Mouse (Mus musculus): Measurements from ENCODE around the gene Galm. TPM values are rescaled to one million over a fixed set of nuclear protein-coding genes. Genes with fewer than 3 reads are reported as not detected.

Gene Galm
- polyA plus RNA-seq, 1 experiment, result 2.4 TPM

GRCm38 (mm10) chr17:80148995-80149388, 21.7 kb downstream of the Galm start:
- Histone ChIP-seq H3K27ac (ENCODE audit: insufficient read depth, low read length) (no peak overlapping the region), H3K27me3 (ENCODE audit: control insufficient read depth, insufficient read depth, low read length) (no peaks in the 10 kb centered on the region), H3K4me3 (ENCODE audit: extremely low read depth, insufficient read depth, insufficient read length) (no peak overlapping the region), H3K36me3 (ENCODE audit: control insufficient read depth, insufficient read depth, low read length) (no peaks in the 10 kb centered on the region), H3K4me1 (ENCODE audit: control insufficient read depth, insufficient read depth, insufficient read length) (no peaks in the 10 kb centered on the region)
- TF ChIP-seq CTCF (IDR thresholded peaks at IDR 0.05; ENCODE audit: extremely low read depth, insufficient read depth, insufficient read length, insufficient replicate concordance), result no peak
- no peak for TF ChIP-seq POLR2A (IDR thresholded peaks at IDR 0.05; ENCODE audit: low read depth, low read length)
- DNase-seq (ENCODE audit: low read depth in 1 of 2, low spot score in 2 of 2), result no peak
- 85% methylated on average over 6 of the region's 6 CpGs for WGBS

GRCm38 (mm10) chr17:80151353-80151752, 24.1 kb downstream of the Galm start:
- Histone ChIP-seq H3K36me3 (ENCODE audit: control insufficient read depth, insufficient read depth, low read length) (no peaks in the 10 kb centered on the region), H3K27me3 (ENCODE audit: control insufficient read depth, insufficient read depth, low read length) (no peaks in the 10 kb centered on the region), H3K27ac (ENCODE audit: insufficient read depth, low read length) (no peak overlapping the region), H3K4me1 (ENCODE audit: control insufficient read depth, insufficient read depth, insufficient read length) (no peaks in the 10 kb centered on the region), H3K4me3 (ENCODE audit: extremely low read depth, insufficient read depth, insufficient read length) (no peak overlapping the region)
- DNase-seq (ENCODE audit: low read depth in 1 of 2, low spot score in 2 of 2), result no peak
- TF ChIP-seq CTCF (IDR thresholded peaks at IDR 0.05; ENCODE audit: extremely low read depth, insufficient read depth, insufficient read length, insufficient replicate concordance), result no peak
- TF ChIP-seq POLR2A (IDR thresholded peaks at IDR 0.05; ENCODE audit: low read depth, low read length), result no peak
- WGBS, result 90% methylated on average over 5 of the region's 5 CpGs

- no peaks in the 10 kb centered on the region for H3K27me3 ChIP-seq (ENCODE audit: control insufficient read depth, insufficient read depth, low read length)
- no peak overlapping the region for H3K27ac ChIP-seq (ENCODE audit: insufficient read depth, low read length)
- H3K4me1 ChIP-seq (ENCODE audit: control insufficient read depth, insufficient read depth, insufficient read length), result no peaks in the 10 kb centered on the region
- H3K4me3 ChIP-seq (ENCODE audit: extremely low read depth, insufficient read depth, insufficient read length), result no peak overlapping the region
- no peak for DNase-seq (ENCODE audit: low read depth in 1 of 2, low spot score in 2 of 2)
- no peaks in the 10 kb centered on the region for H3K36me3 ChIP-seq (ENCODE audit: control insufficient read depth, insufficient read depth, low read length)
- 80% methylated on average over 12 of the region's 12 CpGs for WGBS
- TF ChIP-seq POLR2A (IDR thresholded peaks at IDR 0.05; ENCODE audit: low read depth, low read length), result no peak
- no peak for TF ChIP-seq CTCF (IDR thresholded peaks at IDR 0.05; ENCODE audit: extremely low read depth, insufficient read depth, insufficient read length, insufficient replicate concordance)
Measured at GRCm38 (mm10) chr17:80152767-80153630, 25.7 kb downstream of the Galm start.

- H3K27ac ChIP-seq (ENCODE audit: insufficient read depth, low read length), result no peak overlapping the region
- WGBS, result 85% methylated on average over 2 of the region's 2 CpGs
- H3K4me1 ChIP-seq (ENCODE audit: control insufficient read depth, insufficient read depth, insufficient read length), result no peaks in the 10 kb centered on the region
- TF ChIP-seq POLR2A (IDR thresholded peaks at IDR 0.05; ENCODE audit: low read depth, low read length) (no peak), CTCF (IDR thresholded peaks at IDR 0.05; ENCODE audit: extremely low read depth, insufficient read depth, insufficient read length, insufficient replicate concordance) (no peak)
- no peaks in the 10 kb centered on the region for H3K27me3 ChIP-seq (ENCODE audit: control insufficient read depth, insufficient read depth, low read length)
- H3K4me3 ChIP-seq (ENCODE audit: extremely low read depth, insufficient read depth, insufficient read length), result no peak overlapping the region
- no peaks in the 10 kb centered on the region for H3K36me3 ChIP-seq (ENCODE audit: control insufficient read depth, insufficient read depth, low read length)
- DNase-seq (ENCODE audit: low read depth in 1 of 2, low spot score in 2 of 2), result no peak
Measured at GRCm38 (mm10) chr17:80153631-80154030, 26.4 kb downstream of the Galm start.

GRCm38 (mm10) chr17:80156905-80157304, 29.6 kb downstream of the Galm start:
- Histone ChIP-seq H3K27me3 (ENCODE audit: control insufficient read depth, insufficient read depth, low read length) (no peaks in the 10 kb centered on the region), H3K4me3 (ENCODE audit: extremely low read depth, insufficient read depth, insufficient read length) (no peak overlapping the region), H3K36me3 (ENCODE audit: control insufficient read depth, insufficient read depth, low read length) (no peaks in the 10 kb centered on the region), H3K27ac (ENCODE audit: insufficient read depth, low read length) (no peak overlapping the region), H3K4me1 (ENCODE audit: control insufficient read depth, insufficient read depth, insufficient read length) (no peaks in the 10 kb centered on the region)
- 82% methylated on average over 8 of the region's 8 CpGs for WGBS
- TF ChIP-seq CTCF (IDR thresholded peaks at IDR 0.05; ENCODE audit: extremely low read depth, insufficient read depth, insufficient read length, insufficient replicate concordance) (no peak), POLR2A (IDR thresholded peaks at IDR 0.05; ENCODE audit: low read depth, low read length) (no peak)
- no peak for DNase-seq (ENCODE audit: low read depth in 1 of 2, low spot score in 2 of 2)

- Histone ChIP-seq H3K4me3 (ENCODE audit: extremely low read depth, insufficient read depth, insufficient read length) (no peak overlapping the region), H3K4me1 (ENCODE audit: control insufficient read depth, insufficient read depth, insufficient read length) (no peaks in the 10 kb centered on the region), H3K36me3 (ENCODE audit: control insufficient read depth, insufficient read depth, low read length) (no peaks in the 10 kb centered on the region), H3K27ac (ENCODE audit: insufficient read depth, low read length) (no peak overlapping the region), H3K27me3 (ENCODE audit: control insufficient read depth, insufficient read depth, low read length) (no peaks in the 10 kb centered on the region)
- TF ChIP-seq POLR2A (IDR thresholded peaks at IDR 0.05; ENCODE audit: low read depth, low read length), result no peak
- no peak for TF ChIP-seq CTCF (IDR thresholded peaks at IDR 0.05; ENCODE audit: extremely low read depth, insufficient read depth, insufficient read length, insufficient replicate concordance)
- DNase-seq (ENCODE audit: low read depth in 1 of 2, low spot score in 2 of 2), result no peak
- WGBS, result 76% methylated on average over 6 of the region's 6 CpGs
Measured at GRCm38 (mm10) chr17:80157489-80157888, 30.2 kb downstream of the Galm start.

- Histone ChIP-seq H3K27me3 (ENCODE audit: control insufficient read depth, insufficient read depth, low read length) (no peaks in the 10 kb centered on the region), H3K27ac (ENCODE audit: insufficient read depth, low read length) (no peak overlapping the region), H3K36me3 (ENCODE audit: control insufficient read depth, insufficient read depth, low read length) (no peaks in the 10 kb centered on the region), H3K4me3 (ENCODE audit: extremely low read depth, insufficient read depth, insufficient read length) (no peak overlapping the region), H3K4me1 (ENCODE audit: control insufficient read depth, insufficient read depth, insufficient read length) (no peaks in the 10 kb centered on the region)
- no peak for TF ChIP-seq CTCF (IDR thresholded peaks at IDR 0.05; ENCODE audit: extremely low read depth, insufficient read depth, insufficient read length, insufficient replicate concordance)
- TF ChIP-seq POLR2A (IDR thresholded peaks at IDR 0.05; ENCODE audit: low read depth, low read length), result no peak
- 79% methylated on average over 5 of the region's 5 CpGs for WGBS
- no peak for DNase-seq (ENCODE audit: low read depth in 1 of 2, low spot score in 2 of 2)
Measured at GRCm38 (mm10) chr17:80160454-80160853, 33.2 kb downstream of the Galm start.

Measured in spleen, adult 2 months (tissue).